Mouse (Mus musculus) heart, postnatal 0 days (tissue): ENCODE results near the gene Camkmt. TPM values are rescaled to one million over a fixed set of nuclear protein-coding genes. Genes with fewer than 3 reads are reported as not detected.

Experiments used
- ATAC-seq: fragments of 200-750 bp; cut with Nextera tagmentation; 2 replicates; pipeline ENCODE4 v1.8.0; 2017; ENCODE audit warnings: low read depth, moderate number of reproducible peaks, moderate library complexity; ENCODE audit not compliant: insufficient read depth
- DNase-seq: peaks from one replicate; pipeline ENCODE4 v3.0.0-alpha.2; 2016; ENCODE audit warnings: low spot score
- H3K27ac ChIP-seq: fragments of 300-500 bp; sonication (generic); 2 replicates; pipeline ENCODE4 v1.5.1; 2014; ENCODE audit warnings: low read depth, mild to moderate bottlenecking
- H3K27me3 ChIP-seq: fragments of 300-500 bp; sonication (generic); 2 replicates; pipeline ENCODE4 v1.6.1; 2014; ENCODE audit warnings: low read length, mixed read lengths; ENCODE audit not compliant: control insufficient read depth, insufficient read depth
- H3K36me3 ChIP-seq: fragments of 300-500 bp; sonication (generic); replicated peaks from 2 replicates; pipeline ENCODE4 v1.6.1; 2014; ENCODE audit warnings: low read length, mixed read lengths; ENCODE audit not compliant: control insufficient read depth, insufficient read depth
- H3K4me1 ChIP-seq: fragments of 300-500 bp; sonication (generic); 2 replicates; pipeline ENCODE4 v1.6.1; 2014; ENCODE audit warnings: antibody characterized with exemption; ENCODE audit not compliant: control insufficient read depth, insufficient read depth
- H3K4me2 ChIP-seq: fragments of 300-500 bp; sonication (generic); 2 replicates; pipeline ENCODE4 v1.6.1; 2014; ENCODE audit warnings: low read depth, mild to moderate bottlenecking, low read length, moderate library complexity
- H3K4me3 ChIP-seq: fragments of 300-500 bp; sonication (generic); 2 replicates; pipeline ENCODE4 v1.5.1; 2014; ENCODE audit warnings: low read depth, low read length
- H3K9ac ChIP-seq: fragments of 300-500 bp; sonication (generic); replicated peaks from 2 replicates; pipeline ENCODE4 v1.6.1; 2014; ENCODE audit warnings: low read depth, low read length, mixed read lengths
- H3K9me3 ChIP-seq: fragments of 300-500 bp; sonication (generic); replicated peaks from 2 replicates; pipeline ENCODE4 v1.6.1; 2016; ENCODE audit warnings: low read length; ENCODE audit not compliant: control insufficient read depth
- CTCF ChIP-seq: IDR thresholded peaks from 2 replicates; pipeline ENCODE4 v1.5.1; 2016; ENCODE audit warnings: antibody characterized with exemption, control low read depth, low read depth
- EP300 ChIP-seq: IDR thresholded peaks from 2 replicates; pipeline ENCODE4 v1.6.1; 2016; ENCODE audit warnings: antibody characterized with exemption, low read depth
- WGBS: fragments of 180-500 bp; shearing (Covaris S2); extraction: QIAGEN DNeasy Blood & Tissue Kit; methylation state at CpG from one replicate; pipeline ENCODE4 v1.1.7; 2014; 5-methylcytosine and 5-hydroxymethylcytosine counted together
- polyA plus RNA-seq: library from polyadenylated mRNA; unstranded; fragments of >200 nt; fragmentation: Nextera tagmentation; extraction: Ambion mirVana; gene quantifications from 2 replicates; pipeline ENCODE4 v1.2.1, GENCODE M21; 2015
- total RNA-seq: library from RNA; depleted of rRNA; stranded (reverse); fragments of >200 nt; gene quantifications from 2 replicates; pipeline ENCODE4 v1.2.3, GENCODE M21; 2014; ENCODE audit warnings: low replicate concordance

Gene Camkmt
- total and polyA plus RNA-seq, 2 experiments from 2014 or later = 1.7 to 3.4 TPM

- no peak for ATAC-seq
These were observed 45.2 kb upstream of the Camkmt start for GRCm38 (mm10) chr17:85045160-85045559.

DNA sequence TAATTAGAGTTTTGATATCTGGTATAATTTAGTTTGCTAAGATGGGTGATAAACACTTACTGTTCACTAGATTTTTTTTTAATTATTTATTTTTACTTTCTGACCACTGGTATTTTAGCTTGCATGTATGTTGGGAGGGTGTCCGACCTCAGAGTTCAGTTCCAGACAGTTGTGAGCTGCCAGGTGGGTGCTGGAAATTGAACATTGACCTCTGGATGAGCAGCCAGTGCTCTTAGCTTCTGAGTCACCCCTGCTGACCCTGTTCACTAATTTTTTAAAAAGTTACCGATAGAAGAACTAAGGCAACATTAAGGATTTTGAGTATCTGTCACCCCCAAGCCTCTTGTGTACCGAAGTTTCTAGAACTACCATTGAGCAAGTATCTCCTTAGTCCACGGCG is 42.0 kb upstream of the Camkmt start:
- Histone ChIP-seq H3K9ac (no peak overlapping the region), H3K27me3 (no peaks in the 10 kb centered on the region), H3K36me3 (no peaks in the 10 kb centered on the region), H3K4me2 (no peak overlapping the region), H3K4me1 (peaks cover 6% of the 10 kb centered on the region; the same call in 1 of the 2 replicates), H3K27ac (no peak overlapping the region), H3K4me3 (no peak overlapping the region), H3K9me3 (no peaks in the 10 kb centered on the region)
- 86% methylated on average over 5 of the region's 5 CpGs for WGBS
- no peak for TF ChIP-seq EP300
- TF ChIP-seq CTCF = no peak
- ATAC-seq (no peak), DNase-seq (no peak)

More at GRCm38 (mm10) chr17:85045160-85045559, 45.2 kb upstream of the Camkmt start:
- TF ChIP-seq CTCF (no peak), EP300 (no peak)
- no peaks in the 10 kb centered on the region for H3K27me3 ChIP-seq
- H3K4me1 ChIP-seq = no peaks in the 10 kb centered on the region
- H3K4me3 ChIP-seq = no peak overlapping the region
- H3K27ac ChIP-seq = no peak overlapping the region
- H3K4me2 ChIP-seq = no peak overlapping the region
- H3K9ac ChIP-seq = no peak overlapping the region
- no peaks in the 10 kb centered on the region for H3K36me3 ChIP-seq
- no peak for DNase-seq
- WGBS = 78% methylated on average over 12 of the region's 12 CpGs
- no peaks in the 10 kb centered on the region for H3K9me3 ChIP-seq

GRCm38 (mm10) chr17:85058276-85058675 is 32.1 kb upstream of the Camkmt start:
- Histone ChIP-seq H3K9ac (no peak overlapping the region), H3K4me3 (no peak overlapping the region), H3K9me3 (no peaks in the 10 kb centered on the region), H3K27me3 (no peaks in the 10 kb centered on the region), H3K4me2 (no peak overlapping the region), H3K4me1 (no peaks in the 10 kb centered on the region), H3K27ac (no peak overlapping the region), H3K36me3 (peaks cover 7% of the 10 kb centered on the region)
- TF ChIP-seq EP300 (no peak), CTCF (no peak)
- ATAC-seq = no peak
- WGBS = 90% methylated on average over 7 of the region's 7 CpGs
- no peak for DNase-seq

GRCm38 (mm10) chr17:85059136-85059535 is 31.2 kb upstream of the Camkmt start:
- Histone ChIP-seq H3K27me3 (no peaks in the 10 kb centered on the region), H3K4me3 (no peak overlapping the region), H3K9ac (no peak overlapping the region), H3K4me2 (no peak overlapping the region), H3K9me3 (no peaks in the 10 kb centered on the region), H3K27ac (no peak overlapping the region), H3K4me1 (no peaks in the 10 kb centered on the region), H3K36me3 (peaks cover 16% of the 10 kb centered on the region)
- ATAC-seq (no peak), DNase-seq (no peak)
- WGBS = 93% methylated on average over 6 of the region's 6 CpGs
- TF ChIP-seq EP300 (no peak), CTCF (no peak)

DNA sequence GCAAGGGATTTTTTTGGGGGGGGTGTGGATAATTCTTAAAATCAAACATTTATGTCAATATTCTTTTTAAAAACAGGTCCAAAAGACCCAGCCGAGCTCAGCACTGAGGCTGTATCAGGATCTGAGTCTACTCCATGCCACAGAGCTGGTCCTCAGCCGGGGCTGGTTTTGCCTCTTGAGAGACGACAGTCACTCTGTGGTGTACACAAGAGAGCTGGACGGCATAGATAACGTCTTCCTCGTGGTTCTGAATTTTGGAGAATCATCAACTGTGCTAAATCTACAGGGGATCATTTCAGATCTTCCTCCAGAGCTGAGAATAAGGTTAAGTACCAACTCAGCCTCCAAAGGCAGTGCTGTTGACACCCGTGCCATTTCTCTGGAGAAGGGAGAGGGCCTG is 26.8 kb upstream of the Camkmt start:
- no peak for TF ChIP-seq EP300
- TF ChIP-seq CTCF = no peak
- ATAC-seq (no peak), DNase-seq (no peak)
- Histone ChIP-seq H3K36me3 (peaks cover 52% of the 10 kb centered on the region), H3K27me3 (no peaks in the 10 kb centered on the region), H3K4me1 (no peaks in the 10 kb centered on the region), H3K9me3 (no peaks in the 10 kb centered on the region), H3K9ac (no peak overlapping the region), H3K4me2 (no peak overlapping the region), H3K27ac (no peak overlapping the region), H3K4me3 (no peak overlapping the region)
- 76% methylated on average over 7 of the region's 7 CpGs for WGBS

GRCm38 (mm10) chr17:85067331-85067730 is 23.0 kb upstream of the Camkmt start:
- 87% methylated on average over 7 of the region's 7 CpGs for WGBS
- DNase-seq (no peak), ATAC-seq (no peak)
- Histone ChIP-seq H3K4me1 (no peaks in the 10 kb centered on the region), H3K27ac (no peak overlapping the region), H3K9ac (no peak overlapping the region), H3K4me3 (no peak overlapping the region), H3K9me3 (no peaks in the 10 kb centered on the region), H3K36me3 (peaks cover 83% of the 10 kb centered on the region), H3K4me2 (no peak overlapping the region), H3K27me3 (no peaks in the 10 kb centered on the region)
- TF ChIP-seq EP300 (no peak), CTCF (no peak)
